Mouse (Mus musculus): ENCODE data around the gene Gstz1.

- TF ChIP-seq POLR2A (IDR thresholded peaks at IDR 0.05; ENCODE audit: extremely low read depth, insufficient read depth, low read length) (no peak), CTCF (IDR thresholded peaks at IDR 0.05; ENCODE audit: extremely low read depth, insufficient read depth, low read length) (no peak)
Observed at GRCm38 (mm10) chr12:87157361-87157760, 10.4 kb downstream of the Gstz1 start.
